In the genomic region with DNA sequence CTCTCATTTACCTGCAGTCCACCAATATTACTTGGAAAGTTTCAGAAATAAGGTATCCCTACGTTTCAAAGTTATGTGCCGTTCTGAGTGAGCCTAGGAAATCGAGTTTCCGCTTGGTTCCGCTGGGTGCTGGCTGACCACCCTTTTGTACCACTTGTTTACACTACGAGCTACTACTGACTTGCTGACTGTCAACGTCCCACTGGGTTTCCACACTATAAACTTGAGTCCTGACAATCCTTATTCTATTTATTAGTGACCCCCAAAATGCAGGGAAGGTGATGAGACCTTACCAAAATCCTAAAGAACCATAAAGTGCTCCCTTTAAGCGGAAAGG, we compare ENCODE assay signal across 8 mouse cellular contexts. TPM values are rescaled to one million over a fixed set of nuclear protein-coding genes. Genes with fewer than 3 reads are reported as not detected.
DNase-seq lines count a peak whose midpoint lies in the region; ATAC-seq and TF ChIP-seq lines count a peak whose summit lies in the region.

No protein-coding gene starts in this region.

- intact Hi-C loops in heart, postnatal 14 days (cut with DNase I) = loop anchor here (5.0 kb wide), 1 partner anchor 63 kb away; no protein-coding TSS in a partner anchor

- in situ Hi-C loops in ES-E14 (cut with MboI; ENCODE audit: low sequenced_read_pairs in 2 of 2, unreplicated experiment in 2 of 2) = no loop called here

- peak overlapping the region; percentile 74 for H3K4me2 ChIP-seq in heart, embryonic 11.5 days

- no peaks in the 10 kb centered on the region for H3K9me3 ChIP-seq in heart, embryonic 11.5 days (replicated peaks; ENCODE audit: control insufficient read depth, low read length)
- no peaks in the 10 kb centered on the region for H3K9me3 ChIP-seq in ES-E14 (ENCODE audit: control insufficient read depth, insufficient read depth, low read depth, low read length)
- no peaks in the 10 kb centered on the region for H3K9me3 ChIP-seq in megakaryocyte, embryonic 14.5 days

- 10% methylated on average over 8 of the region's 8 CpGs for WGBS in heart, embryonic 11.5 days (ENCODE audit: insufficient replicate concordance)

- peak overlapping the region; percentile 57 for H3K27ac ChIP-seq in heart, embryonic 11.5 days (ENCODE audit: low read depth, low read length)
- H3K27ac ChIP-seq in ES-E14 (ENCODE audit: insufficient read depth, low read depth, low read length, poor library complexity, severe bottlenecking) = no peak overlapping the region; the same call in 1 of the 2 replicates

- no peaks in the 10 kb centered on the region for H3K36me3 ChIP-seq in heart, embryonic 11.5 days (ENCODE audit: control insufficient read depth, insufficient read depth, low read length)
- H3K36me3 ChIP-seq in ES-E14 (ENCODE audit: control insufficient read depth, insufficient read depth, low read length, poor library complexity, severe bottlenecking) = no peaks in the 10 kb centered on the region
- H3K36me3 ChIP-seq in megakaryocyte, embryonic 14.5 days (replicated peaks; ENCODE audit: low read length) = peaks cover 7% of the 10 kb centered on the region

- peaks cover 12% of the 10 kb centered on the region for H3K4me1 ChIP-seq in heart, embryonic 11.5 days (ENCODE audit: control insufficient read depth, insufficient read depth, low read length)
- H3K4me1 ChIP-seq in ES-E14 (ENCODE audit: control insufficient read depth in 2 of 2, insufficient read depth in 2 of 2, low read length in 2 of 2, poor library complexity in 1 of 2) = peaks cover 0 to 5% of the 10 kb centered on the region in 2 experiments; a peak in 2 of 4 replicates
- peaks cover 24% of the 10 kb centered on the region for H3K4me1 ChIP-seq in megakaryocyte, embryonic 14.5 days

- ATAC-seq in heart, embryonic 11.5 days (replicated peaks; ENCODE audit: insufficient number of reproducible peaks, low FRiP score, low TSS enrichment) = peak; percentile 40
- peak; percentile 28 to 49; a peak in 3 of 4 replicates for ATAC-seq in hematopoietic stem cell, adult 5-6 weeks (replicated peaks in 1 of 2; ENCODE audit: insufficient read depth in 1 of 2, low FRiP score in 2 of 2, low TSS enrichment in 1 of 2, low read depth in 1 of 2, poor library complexity in 2 of 2, severe bottlenecking in 2 of 2)

- peak overlapping the region; percentile 99 for H3K4me3 ChIP-seq in heart, embryonic 11.5 days (ENCODE audit: low read depth, low read length)
- peak overlapping the region; percentile 71 to 74 for H3K4me3 ChIP-seq in ES-E14 (ENCODE audit: insufficient read depth in 1 of 2, low read depth in 1 of 2, low read length in 2 of 2, poor library complexity in 1 of 2, severe bottlenecking in 1 of 2)
- H3K4me3 ChIP-seq in megakaryocyte, embryonic 14.5 days (replicated peaks) = peak overlapping the region; percentile 97

- peak overlapping the region; percentile 98 for H3K9ac ChIP-seq in heart, embryonic 11.5 days (ENCODE audit: low read depth, low read length)
- H3K9ac ChIP-seq in ES-E14 (ENCODE audit: insufficient read depth, low read depth, low read length, poor library complexity, severe bottlenecking) = peak overlapping the region; percentile 78

- no peak for DNase-seq in heart, postnatal 14 days
- no peak for DNase-seq in ES-E14 (ENCODE audit: low read depth, low spot score)
- DNase-seq in adrenal gland, adult 2 months = no peak
- DNase-seq in layer of hippocampus, adult 8-10 months (ENCODE audit: low spot score in 2 of 2) = no peak
- DNase-seq in embryo, embryonic 11 days = no peak

- no peaks in the 10 kb centered on the region for H3K27me3 ChIP-seq in heart, embryonic 11.5 days (ENCODE audit: control insufficient read depth, insufficient read depth, low read length)
- H3K27me3 ChIP-seq in megakaryocyte, embryonic 14.5 days (replicated peaks) = no peaks in the 10 kb centered on the region

TF ChIP-seq in ES-E14, 5 proteins besides CTCF, POLR2A, EP300 and RAD21:
- no peak for TF ChIP-seq ZNF384 (IDR thresholded peaks at IDR 0.05; ENCODE audit: low read depth, low read length)
- TF ChIP-seq MAFK (IDR thresholded peaks at IDR 0.05; ENCODE audit: insufficient read depth, low read depth, low read length) = no peak
- TF ChIP-seq ZC3H11A (IDR thresholded peaks at IDR 0.05; ENCODE audit: borderline replicate concordance, low read depth, low read length) = no peak
- no peak for TF ChIP-seq CHD2 (IDR thresholded peaks at IDR 0.05; ENCODE audit: low read depth, low read length)
- no peak for TF ChIP-seq HCFC1 (IDR thresholded peaks at IDR 0.05; ENCODE audit: borderline replicate concordance, insufficient read depth, low read length)

RNA-seq across cellular contexts. Expression of a gene that starts 0.4 kb away (rescaled TPM):
- polyA plus RNA-seq in heart, embryonic 11.5 days (2014; fragmentation: Nextera tagmentation; extraction: Ambion mirVana) = 51.2 and 53.8 TPM in 2 replicates
- total RNA-seq in heart, postnatal 14 days (2021) = 10 to 100 TPM; 47.5 to 48.5 TPM
- total RNA-seq in ES-E14 (2012; rRNA removed) = 55.1 and 64.1 TPM in 2 replicates
- 136 and 149 TPM in 2 replicates for total RNA-seq in hematopoietic stem cell, adult 5-6 weeks (2017)
- 20.7 and 41.8 TPM in 2 replicates for polyA plus RNA-seq in megakaryocyte, embryonic 14.5 days (2012; ENCODE audit: insufficient read depth, low replicate concordance)
- 10 to 100 TPM; 43.4 to 59.6 TPM for total RNA-seq in adrenal gland, adult 2 months (2021)
- 30.0 and 33.5 TPM in 2 replicates for polyA plus RNA-seq in adrenal gland, adult 2 months (2012; rRNA removed)
- total RNA-seq in layer of hippocampus, adult 8-10 months (2022) = 10 to 100 TPM; 54.9 to 75.0 (median 66.8) TPM

RNA-seq across cellular contexts. Expression of a gene that starts 15.2 kb away (rescaled TPM):
- 10.3 and 12.3 TPM in 2 replicates for polyA plus RNA-seq in heart, embryonic 11.5 days (2014; fragmentation: Nextera tagmentation; extraction: Ambion mirVana)
- 10 to 100 TPM; 10.0 to 10.2 TPM for total RNA-seq in heart, postnatal 14 days (2021)
- 14.4 and 23.8 TPM in 2 replicates for total RNA-seq in ES-E14 (2012; rRNA removed)
- total RNA-seq in hematopoietic stem cell, adult 5-6 weeks (2017) = 89.9 and 103 TPM in 2 replicates
- polyA plus RNA-seq in megakaryocyte, embryonic 14.5 days (2012; ENCODE audit: insufficient read depth, low replicate concordance) = 61.7 and 82.8 TPM in 2 replicates
- 10 to 100 TPM; 12.8 to 15.9 TPM for total RNA-seq in adrenal gland, adult 2 months (2021)
- polyA plus RNA-seq in adrenal gland, adult 2 months (2012; rRNA removed) = 49.2 and 50.6 TPM in 2 replicates
- total RNA-seq in layer of hippocampus, adult 8-10 months (2022) = 10 to 100 TPM; 10.8 to 17.4 (median 17.1) TPM

RNA-seq across cellular contexts. Expression of a gene that starts 29.8 kb away (rescaled TPM):
- 12.5 and 19.7 TPM in 2 replicates for polyA plus RNA-seq in heart, embryonic 11.5 days (2014; fragmentation: Nextera tagmentation; extraction: Ambion mirVana)
- 10 to 100 TPM; 14.1 to 18.3 TPM for total RNA-seq in heart, postnatal 14 days (2021)
- 47.8 and 50.2 TPM in 2 replicates for total RNA-seq in ES-E14 (2012; rRNA removed)
- 39.8 and 53.3 TPM in 2 replicates for total RNA-seq in hematopoietic stem cell, adult 5-6 weeks (2017)
- 2.9 and 5.7 TPM in 2 replicates for polyA plus RNA-seq in megakaryocyte, embryonic 14.5 days (2012; ENCODE audit: insufficient read depth, low replicate concordance)
- 10 to 100 TPM; 21.8 to 30.2 TPM for total RNA-seq in adrenal gland, adult 2 months (2021)
- 3.1 and 3.9 TPM in 2 replicates for polyA plus RNA-seq in adrenal gland, adult 2 months (2012; rRNA removed)
- total RNA-seq in layer of hippocampus, adult 8-10 months (2022) = 10 to 100 TPM; 31.0 to 38.0 (median 35.3) TPM

RNA-seq across cellular contexts. Expression of a gene that starts 42.4 kb away (rescaled TPM):
- 17.2 and 22.0 TPM in 2 replicates for polyA plus RNA-seq in heart, embryonic 11.5 days (2014; fragmentation: Nextera tagmentation; extraction: Ambion mirVana)
- total RNA-seq in heart, postnatal 14 days (2021) = 1 to 10 TPM; 4.6 to 5.2 TPM
- total RNA-seq in ES-E14 (2012; rRNA removed) = 23.7 and 30.2 TPM in 2 replicates
- 22.3 and 28.9 TPM in 2 replicates for total RNA-seq in hematopoietic stem cell, adult 5-6 weeks (2017)
- 10.2 and 14.3 TPM in 2 replicates for polyA plus RNA-seq in megakaryocyte, embryonic 14.5 days (2012; ENCODE audit: insufficient read depth, low replicate concordance)
- total RNA-seq in adrenal gland, adult 2 months (2021) = 10 to 100 TPM in 1 of 2 experiments, 1 to 10 TPM in 1; 6.2 to 16.7 TPM
- polyA plus RNA-seq in adrenal gland, adult 2 months (2012; rRNA removed) = 8.5 and 9.7 TPM in 2 replicates
- total RNA-seq in layer of hippocampus, adult 8-10 months (2022) = 10 to 100 TPM; 32.3 to 37.1 (median 35.2) TPM

RNA-seq across cellular contexts. Expression of a gene that starts 55.1 kb away (rescaled TPM):
- 123 and 137 TPM in 2 replicates for polyA plus RNA-seq in heart, embryonic 11.5 days (2014; fragmentation: Nextera tagmentation; extraction: Ambion mirVana)
- 10 to 100 TPM; 86.2 to 90.2 TPM for total RNA-seq in heart, postnatal 14 days (2021)
- total RNA-seq in ES-E14 (2012; rRNA removed) = 29.2 and 38.3 TPM in 2 replicates
- 67.4 and 81.5 TPM in 2 replicates for total RNA-seq in hematopoietic stem cell, adult 5-6 weeks (2017)
- polyA plus RNA-seq in megakaryocyte, embryonic 14.5 days (2012; ENCODE audit: insufficient read depth, low replicate concordance) = 26.6 and 65.1 TPM in 2 replicates
- total RNA-seq in adrenal gland, adult 2 months (2021) = 100 to 1,000 TPM; 108 to 118 TPM
- 34.9 and 39.4 TPM in 2 replicates for polyA plus RNA-seq in adrenal gland, adult 2 months (2012; rRNA removed)
- 10 to 100 TPM; 80.5 to 87.5 (median 85.1) TPM for total RNA-seq in layer of hippocampus, adult 8-10 months (2022)
